Mouse (Mus musculus) heart, embryonic 14.5 days (tissue): ENCODE data around the gene Fgfr2. TPM values are rescaled to one million over a fixed set of nuclear protein-coding genes. Genes with fewer than 3 reads are reported as not detected.

ENCODE experiments used
- ATAC-seq: fragments of 200-750 bp; cut with Nextera tagmentation; 2 replicates; pipeline ENCODE4 v1.8.0; 2017; ENCODE audit warnings: low read depth, moderate TSS enrichment; ENCODE audit not compliant: insufficient number of reproducible peaks, insufficient read depth, low FRiP score
- H3K27ac ChIP-seq, 2 experiments: fragments of 200-500 bp in 1 of 2; fragments of 300-500 bp in 1 of 2; sonication (generic) in 1 of 2; replicated peaks in 1 of 2; 2 replicates each; pipeline ENCODE4 v1.5.1; 2012 to 2014; ENCODE audit warnings: low read depth in 2 of 2, low read length in 2 of 2, control low read depth in 1 of 2, mild to moderate bottlenecking in 1 of 2, mixed read lengths in 1 of 2; ENCODE audit not compliant: control insufficient read depth in 1 of 2, insufficient read depth in 1 of 2
- H3K27me3 ChIP-seq: fragments of 300-500 bp; sonication (generic); 2 replicates; pipeline ENCODE4 v1.6.1; 2014; ENCODE audit warnings: mild to moderate bottlenecking, low read length, control low read depth; ENCODE audit not compliant: control insufficient read depth, insufficient read depth
- H3K36me3 ChIP-seq: fragments of 300-500 bp; sonication (generic); 2 replicates; pipeline ENCODE4 v1.6.1; 2014; ENCODE audit warnings: mild to moderate bottlenecking, control low read depth, low read length, mixed read lengths; ENCODE audit not compliant: control insufficient read depth, insufficient read depth
- H3K4me1 ChIP-seq, 2 experiments: fragments of 200-500 bp in 1 of 2; fragments of 300-500 bp in 1 of 2; sonication (generic) in 1 of 2; 2 replicates each; pipeline ENCODE4 v1.6.1; 2012 to 2014; ENCODE audit warnings: low read length in 2 of 2, control low read depth in 1 of 2, mixed read lengths in 1 of 2; ENCODE audit not compliant: control insufficient read depth in 2 of 2, insufficient read depth in 2 of 2
- H3K4me2 ChIP-seq: fragments of 300-500 bp; sonication (generic); 2 replicates; pipeline ENCODE4 v1.6.1; 2014; ENCODE audit warnings: mild to moderate bottlenecking, low read length
- H3K4me3 ChIP-seq, 2 experiments: fragments of 200-500 bp in 1 of 2; fragments of 300-500 bp in 1 of 2; sonication (generic) in 1 of 2; 2 replicates each; pipeline ENCODE4 v1.5.1; 2012 to 2014; ENCODE audit warnings: low read length in 2 of 2, mild to moderate bottlenecking in 2 of 2, control low read depth in 1 of 2, low read depth in 1 of 2, moderate library complexity in 1 of 2; ENCODE audit not compliant: control insufficient read depth in 1 of 2, insufficient read depth in 1 of 2
- H3K9ac ChIP-seq: fragments of 300-500 bp; sonication (generic); 2 replicates; pipeline ENCODE4 v1.6.1; 2014; ENCODE audit warnings: mild to moderate bottlenecking, low read length
- H3K9me3 ChIP-seq: fragments of 300-500 bp; sonication (generic); 2 replicates; pipeline ENCODE4 v1.6.1; 2016; ENCODE audit warnings: low read length, control low read depth; ENCODE audit not compliant: control insufficient read depth
- WGBS: fragments of 180-500 bp; shearing (Covaris S2); extraction: QIAGEN DNeasy Blood & Tissue Kit; methylation state at CpG from one replicate; pipeline ENCODE4 v1.1.7; 2014; 5-methylcytosine and 5-hydroxymethylcytosine counted together
- polyA plus RNA-seq: library from polyadenylated mRNA; unstranded; fragments of >200 nt; fragmentation: Nextera tagmentation; extraction: Ambion mirVana; gene quantifications from 2 replicates; pipeline ENCODE4 v1.2.1, GENCODE M21; 2014

Fgfr2 gene
- polyA plus RNA-seq, 1 experiment from 2014 or later, result 22.4 TPM

DNA sequence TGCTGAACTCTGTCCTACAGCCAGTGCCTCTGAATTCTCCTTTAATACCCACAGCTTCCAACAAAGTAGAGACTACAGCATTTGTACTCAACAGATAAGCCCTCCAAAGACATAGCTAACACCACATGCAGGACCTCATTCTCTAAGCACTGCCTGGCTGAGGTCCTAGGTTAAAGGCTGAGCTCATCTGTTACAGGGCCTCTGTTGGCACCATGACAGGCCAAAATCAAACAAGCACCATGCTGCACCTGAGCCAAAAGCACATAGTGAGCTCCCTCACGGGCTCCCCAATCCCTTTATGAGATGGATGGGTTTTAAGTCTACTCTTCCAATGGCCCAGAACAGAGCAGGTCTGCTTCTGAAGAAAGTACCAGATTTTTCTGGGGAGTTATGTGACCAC lies 1865.8 kb downstream of the Fgfr2 start:
- Histone ChIP-seq H3K4me3 (no peak overlapping the region), H3K36me3 (no peaks in the 10 kb centered on the region), H3K27me3 (no peaks in the 10 kb centered on the region), H3K9ac (no peak overlapping the region), H3K4me2 (no peak overlapping the region), H3K9me3 (no peaks in the 10 kb centered on the region), H3K4me1 (no peaks in the 10 kb centered on the region), H3K27ac (no peak overlapping the region)
- no peak for ATAC-seq
- 71% methylated on average over 1 of the region's 1 CpGs for WGBS

- H3K4me1 ChIP-seq, result no peaks in the 10 kb centered on the region
- no peaks in the 10 kb centered on the region for H3K36me3 ChIP-seq
- WGBS, result 77% methylated on average over 5 of the region's 5 CpGs
- no peak overlapping the region for H3K9ac ChIP-seq
- no peak overlapping the region for H3K27ac ChIP-seq
- H3K9me3 ChIP-seq, result no peaks in the 10 kb centered on the region
- no peaks in the 10 kb centered on the region for H3K27me3 ChIP-seq
- H3K4me2 ChIP-seq, result no peak overlapping the region
- H3K4me3 ChIP-seq, result no peak overlapping the region
- ATAC-seq, result no peak
These were observed 1866.3 kb downstream of the Fgfr2 start for GRCm38 (mm10) chr7:131256841-131257240.

GRCm38 (mm10) chr7:131244993-131245392 lies 1878.2 kb downstream of the Fgfr2 start:
- no peak for ATAC-seq
- Histone ChIP-seq H3K4me1 (no peaks in the 10 kb centered on the region), H3K4me3 (no peak overlapping the region), H3K27ac (no peak overlapping the region), H3K9ac (no peak overlapping the region), H3K9me3 (no peaks in the 10 kb centered on the region), H3K4me2 (no peak overlapping the region), H3K27me3 (no peaks in the 10 kb centered on the region), H3K36me3 (no peaks in the 10 kb centered on the region)
- WGBS, result 5% methylated on average over 1 of the region's 1 CpGs

GRCm38 (mm10) chr7:131236091-131236490 lies 1887.1 kb downstream of the Fgfr2 start:
- Histone ChIP-seq H3K27ac (no peak overlapping the region), H3K27me3 (no peaks in the 10 kb centered on the region), H3K4me3 (no peak overlapping the region), H3K9ac (no peak overlapping the region), H3K4me1 (no peaks in the 10 kb centered on the region), H3K36me3 (no peaks in the 10 kb centered on the region), H3K9me3 (no peaks in the 10 kb centered on the region), H3K4me2 (no peak overlapping the region)
- ATAC-seq, result no peak

DNA sequence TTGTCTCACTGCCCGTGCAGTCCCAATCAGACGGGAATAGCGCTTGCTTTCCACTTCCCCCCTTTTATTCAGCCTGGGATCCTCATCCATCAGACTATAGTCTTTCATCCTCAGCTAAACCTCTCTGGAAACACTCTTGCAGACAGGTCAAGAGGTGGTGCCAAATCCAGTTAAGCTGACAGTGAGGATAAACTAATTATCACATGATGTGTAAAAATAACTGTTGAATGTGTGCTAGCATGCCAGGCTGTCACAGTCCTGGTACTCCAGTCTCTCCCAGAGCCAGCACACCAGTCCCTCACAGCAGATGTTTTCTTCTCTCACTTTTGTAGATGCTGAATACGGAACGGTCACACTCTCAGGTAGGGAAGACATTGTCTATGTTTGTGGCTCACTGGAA lies 1900.1 kb downstream of the Fgfr2 start:
- ATAC-seq, result no peak
- 47% methylated on average over 5 of the region's 5 CpGs for WGBS
- H3K9ac ChIP-seq, result no peak overlapping the region

GRCm38 (mm10) chr7:131187996-131188395 lies 1935.2 kb downstream of the Fgfr2 start:
- H3K4me3 ChIP-seq, result no peak overlapping the region
- H3K27ac ChIP-seq, result no peak overlapping the region
- no peak for ATAC-seq
- H3K9ac ChIP-seq, result no peak overlapping the region
- no peak overlapping the region for H3K4me2 ChIP-seq
- no peaks in the 10 kb centered on the region for H3K4me1 ChIP-seq
- no peaks in the 10 kb centered on the region for H3K36me3 ChIP-seq
- H3K9me3 ChIP-seq, result no peaks in the 10 kb centered on the region
- no peaks in the 10 kb centered on the region for H3K27me3 ChIP-seq
- WGBS, result 83% methylated on average over 14 of the region's 14 CpGs

More for the DNA sequence above, 1900.1 kb downstream of the Fgfr2 start:
- no peaks in the 10 kb centered on the region for H3K36me3 ChIP-seq
- H3K27me3 ChIP-seq, result no peaks in the 10 kb centered on the region
- no peaks in the 10 kb centered on the region; a peak in 1 of 4 replicates for H3K4me1 ChIP-seq
- no peak overlapping the region for H3K27ac ChIP-seq
- no peak overlapping the region for H3K4me3 ChIP-seq
- no peaks in the 10 kb centered on the region for H3K9me3 ChIP-seq
- H3K4me2 ChIP-seq, result no peak overlapping the region

DNA sequence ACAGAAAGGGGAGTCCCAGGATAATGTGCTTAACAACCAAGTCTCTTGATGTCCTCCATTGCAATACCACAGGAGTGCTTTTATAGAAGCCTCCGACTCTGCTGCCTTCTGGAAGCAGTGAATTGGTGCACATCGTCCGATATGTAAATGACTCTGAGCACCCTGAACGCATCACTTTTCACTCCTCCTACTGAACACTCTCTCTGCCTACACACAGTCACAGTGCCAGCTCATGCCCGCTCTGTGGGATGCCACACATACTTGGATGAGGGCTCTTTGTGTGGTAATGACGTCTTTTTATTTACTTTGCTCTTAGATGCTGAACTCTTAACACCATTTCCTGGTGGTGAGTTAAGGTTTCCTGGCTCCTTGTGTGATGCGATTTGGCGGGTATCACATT lies 1936.1 kb downstream of the Fgfr2 start:
- Histone ChIP-seq H3K4me2 (no peak overlapping the region), H3K4me1 (no peaks in the 10 kb centered on the region), H3K36me3 (no peaks in the 10 kb centered on the region), H3K27ac (no peak overlapping the region), H3K9ac (no peak overlapping the region), H3K9me3 (no peaks in the 10 kb centered on the region), H3K4me3 (no peak overlapping the region), H3K27me3 (0 out of 2 replicates have a peak, but pooled peaks cover 1% of the 10 kb centered on the region)
- ATAC-seq, result no peak
- 66% methylated on average over 8 of the region's 8 CpGs for WGBS

DNA sequence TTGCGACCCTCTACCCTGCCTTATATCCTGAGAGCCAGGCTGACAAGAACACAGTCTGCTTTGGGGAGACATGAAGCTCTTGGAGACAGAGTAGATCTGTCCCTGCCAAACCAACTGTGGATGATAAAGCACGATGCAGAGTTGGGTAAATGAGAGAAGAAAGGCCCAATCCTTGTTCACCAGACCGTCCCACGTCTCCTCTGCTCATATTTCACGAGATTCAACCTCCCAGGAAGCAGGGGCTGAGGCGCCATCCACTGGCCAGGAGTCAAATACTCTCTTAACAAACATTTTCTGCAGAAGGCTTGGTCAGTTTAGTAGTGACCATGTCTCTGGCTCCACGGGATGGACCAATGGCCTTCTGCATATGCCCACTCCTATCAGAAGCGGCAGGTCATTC lies 1938.8 kb downstream of the Fgfr2 start:
- Histone ChIP-seq H3K36me3 (no peaks in the 10 kb centered on the region), H3K27me3 (0 out of 2 replicates have a peak, but pooled peaks cover 2% of the 10 kb centered on the region), H3K4me3 (no peak overlapping the region), H3K9ac (no peak overlapping the region), H3K4me2 (no peak overlapping the region), H3K9me3 (no peaks in the 10 kb centered on the region), H3K4me1 (no peaks in the 10 kb centered on the region), H3K27ac (no peak overlapping the region)
- no peak for ATAC-seq
- WGBS, result 59% methylated on average over 8 of the region's 8 CpGs
